Mouse (Mus musculus) layer of hippocampus, postnatal 25 days (tissue): ENCODE results near the gene Ehd4. TPM values are rescaled to one million over a fixed set of nuclear protein-coding genes. Genes with fewer than 3 reads are reported as not detected.

Experiments
- DNase-seq, 2 experiments: peaks; one replicate each; pipeline ENCODE4 v3.0.0; 2022; ENCODE audit warnings: mixed read lengths in 2 of 2, low spot score in 1 of 2; ENCODE audit errors: extremely low spot score in 1 of 2
- total RNA-seq, 2 experiments: library from RNA; stranded (reverse); gene quantifications; 2 replicates each; pipeline ENCODE4 v1.2.3; 2021

Ehd4 gene
- total RNA-seq, 2 experiments from 2014 or later, result 5.3 to 5.6 TPM

- no peak for DNase-seq
Measured at GRCm38 (mm10) chr2:120146543-120146942, 7.9 kb downstream of the Ehd4 start.

GRCm38 (mm10) chr2:120144390-120144789, 10.0 kb downstream of the Ehd4 start:
- no peak for DNase-seq

GRCm38 (mm10) chr2:120142336-120142735, 12.1 kb downstream of the Ehd4 start:
- no peak for DNase-seq

- no peak for DNase-seq
Measured at GRCm38 (mm10) chr2:120141671-120142070, 12.7 kb downstream of the Ehd4 start.

GRCm38 (mm10) chr2:120140326-120140725, 14.1 kb downstream of the Ehd4 start:
- DNase-seq, result no peak

- DNase-seq, result no peak
Measured at GRCm38 (mm10) chr2:120139091-120139490, 15.3 kb downstream of the Ehd4 start.

GRCm38 (mm10) chr2:120137281-120137680, 17.1 kb downstream of the Ehd4 start:
- no peak for DNase-seq

GRCm38 (mm10) chr2:120134453-120135075, 19.8 kb downstream of the Ehd4 start:
- DNase-seq, result no peak

- no peak for DNase-seq
Measured at GRCm38 (mm10) chr2:120131881-120132280, 22.5 kb downstream of the Ehd4 start.

GRCm38 (mm10) chr2:120129252-120129908, 25.0 kb downstream of the Ehd4 start:
- no peak for DNase-seq

- no peak for DNase-seq
Measured at GRCm38 (mm10) chr2:120128611-120129051, 25.8 kb downstream of the Ehd4 start.

GRCm38 (mm10) chr2:120128011-120128410, 26.4 kb downstream of the Ehd4 start:
- no peak for DNase-seq

- no peak for DNase-seq
Measured at GRCm38 (mm10) chr2:120126901-120127300, 27.5 kb downstream of the Ehd4 start.

GRCm38 (mm10) chr2:120126408-120126807, 28.0 kb downstream of the Ehd4 start:
- no peak for DNase-seq

GRCm38 (mm10) chr2:120125461-120125860, 28.9 kb downstream of the Ehd4 start:
- DNase-seq, result no peak

GRCm38 (mm10) chr2:120124946-120125345, 29.5 kb downstream of the Ehd4 start:
- no peak for DNase-seq

GRCm38 (mm10) chr2:120124096-120124495, 30.3 kb downstream of the Ehd4 start:
- DNase-seq, result no peak

- DNase-seq, result no peak
Measured at GRCm38 (mm10) chr2:120122983-120123382, 31.4 kb downstream of the Ehd4 start.

- DNase-seq, result no peak
Measured at GRCm38 (mm10) chr2:120117346-120117745, 37.1 kb downstream of the Ehd4 start.

- DNase-seq, result no peak
Measured at GRCm38 (mm10) chr2:120116362-120116761, 38.0 kb downstream of the Ehd4 start.

- DNase-seq, result no peak
Measured at GRCm38 (mm10) chr2:120114977-120115376, 39.4 kb downstream of the Ehd4 start.

GRCm38 (mm10) chr2:120113963-120114362, 40.4 kb downstream of the Ehd4 start:
- no peak for DNase-seq
